Mouse (Mus musculus) thymus, postnatal 4 days (tissue): ENCODE results near the gene Agmo.

Experiments used
- DNase-seq: peaks from one replicate; pipeline ENCODE4 v3.0.0; 2021

Agmo gene

DNA sequence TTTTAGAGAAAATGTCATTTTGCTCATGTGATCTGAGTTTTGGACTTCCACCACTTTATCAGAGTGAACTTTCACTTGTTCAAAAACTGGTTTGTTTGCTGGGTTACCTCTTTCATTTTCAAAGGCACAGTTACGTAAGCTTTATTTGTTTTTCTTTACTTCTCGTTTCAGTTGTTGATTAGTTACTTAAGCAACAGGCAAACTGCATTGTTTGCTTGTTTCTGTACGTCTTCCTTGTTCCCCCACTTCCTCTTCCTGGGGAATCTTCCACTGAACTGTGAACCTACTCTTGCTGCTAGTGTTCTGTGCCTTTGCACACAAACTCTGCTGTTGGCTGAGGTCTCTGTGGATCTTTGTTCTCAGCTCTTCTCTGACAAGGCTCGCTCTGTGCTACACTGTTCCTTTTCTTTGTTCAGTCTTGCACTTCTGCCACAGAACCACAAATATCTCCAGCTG lies at the start of gene Agmo:
TSS of gene Agmo (plus strand) at position 76 of the 456 bp plus-strand sequence.
- no peak for DNase-seq

DNA sequence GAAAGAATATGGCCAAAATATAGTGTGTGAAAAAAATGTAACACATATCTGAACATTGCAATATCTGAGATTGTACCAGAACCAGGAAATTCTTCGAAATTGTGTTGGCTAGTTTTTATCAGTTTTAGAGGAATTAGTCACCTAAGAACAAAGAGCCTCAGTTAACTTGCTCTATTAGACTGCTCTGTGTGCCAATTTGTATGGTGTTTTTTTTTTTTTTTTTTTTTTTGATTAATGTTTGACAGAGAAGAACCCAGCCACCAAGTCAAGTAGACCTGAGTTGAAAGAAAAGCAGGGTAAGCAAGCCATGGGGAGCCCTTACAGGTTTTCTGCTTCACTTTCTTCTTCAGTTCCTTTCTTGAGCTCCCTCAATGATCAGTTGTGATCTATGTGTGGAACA lies 10.3 kb upstream of the Agmo start:
- no peak for DNase-seq

DNA sequence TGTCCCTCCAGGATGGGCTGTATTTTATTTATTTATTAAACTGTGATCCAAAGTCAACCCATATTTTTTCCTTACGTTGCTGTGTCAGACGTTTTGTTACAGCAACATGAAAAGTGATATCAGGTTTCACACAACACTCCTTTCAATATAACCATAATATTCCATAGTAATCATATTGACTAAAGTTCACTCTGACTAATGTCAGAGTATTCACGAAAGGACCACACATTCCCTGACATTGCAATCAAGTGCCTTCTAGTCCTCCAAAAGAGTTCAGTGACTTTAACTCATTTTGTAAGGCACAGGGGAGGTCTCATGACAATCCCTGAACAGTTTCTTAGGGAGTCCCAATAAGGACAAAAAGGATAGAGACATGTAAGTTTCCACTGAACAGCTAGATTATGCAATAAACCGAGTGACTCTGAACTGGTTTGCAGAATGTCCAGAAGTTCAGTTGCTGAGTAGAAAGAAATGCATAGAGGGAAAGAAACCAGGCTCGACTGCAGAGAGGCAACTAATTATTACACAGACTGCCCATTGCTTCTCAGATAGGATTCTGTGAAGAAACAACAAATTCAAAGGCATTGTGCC lies 371 bp upstream of the Agmo start:
- DNase-seq, result no peak

DNA sequence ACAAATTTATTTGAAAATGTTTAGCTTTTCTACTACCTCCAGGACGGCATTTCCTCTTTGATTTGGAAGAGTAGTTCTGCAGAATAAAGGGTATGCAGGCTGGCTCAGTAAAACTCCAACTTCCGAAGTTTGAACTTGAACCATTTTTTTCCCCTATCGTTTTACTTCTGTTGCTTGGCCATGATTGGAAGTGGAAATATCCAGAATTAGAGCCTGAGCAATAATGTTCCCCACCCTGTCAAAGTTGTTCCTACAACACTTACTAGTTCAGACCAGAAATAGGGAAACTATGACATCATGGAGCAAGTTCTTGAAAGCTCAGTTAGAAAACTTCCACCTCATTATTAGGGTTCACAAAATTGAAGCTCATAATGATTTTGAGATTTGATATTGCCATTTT lies 1.0 kb downstream of the Agmo start:
- no peak for DNase-seq

DNA sequence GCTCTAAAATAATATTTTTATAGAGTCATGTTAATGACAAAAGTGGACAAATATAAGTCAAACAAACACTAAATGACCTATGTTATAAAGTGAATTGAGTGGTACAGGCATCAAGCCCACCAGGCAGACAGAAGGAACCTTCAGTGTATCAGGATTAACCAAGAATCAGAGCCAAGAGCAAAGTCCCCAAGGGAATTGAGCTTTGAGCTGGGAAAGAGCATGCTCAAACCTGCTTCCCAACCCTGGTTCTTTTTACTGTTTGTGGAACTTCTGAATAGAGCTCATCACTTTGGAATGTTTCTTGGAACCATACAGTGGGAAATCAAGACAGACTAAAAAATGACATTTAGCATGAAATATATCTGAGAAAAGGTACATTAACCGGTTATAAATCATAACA lies 3.4 kb downstream of the Agmo start:
- no peak for DNase-seq

DNA sequence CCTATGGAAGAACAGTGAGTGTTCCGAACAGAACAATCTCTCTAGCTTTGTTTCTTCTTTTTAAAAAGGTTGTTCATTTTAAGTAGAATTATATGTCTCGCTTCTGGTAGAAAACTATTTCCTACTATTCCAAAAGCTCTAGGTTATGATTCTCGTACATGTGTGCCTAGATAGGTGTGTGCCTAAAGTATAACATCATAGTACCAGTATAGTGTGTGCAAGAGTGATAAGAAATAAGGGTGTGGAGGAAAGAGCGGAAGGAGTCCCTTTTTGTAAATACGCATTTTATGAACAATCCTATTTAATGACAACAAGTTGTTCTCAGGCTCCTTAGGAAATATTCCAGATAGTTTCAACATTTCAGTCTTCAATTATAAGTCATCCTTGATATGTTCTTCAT lies 10.2 kb downstream of the Agmo start:
- DNase-seq, result no peak

DNA sequence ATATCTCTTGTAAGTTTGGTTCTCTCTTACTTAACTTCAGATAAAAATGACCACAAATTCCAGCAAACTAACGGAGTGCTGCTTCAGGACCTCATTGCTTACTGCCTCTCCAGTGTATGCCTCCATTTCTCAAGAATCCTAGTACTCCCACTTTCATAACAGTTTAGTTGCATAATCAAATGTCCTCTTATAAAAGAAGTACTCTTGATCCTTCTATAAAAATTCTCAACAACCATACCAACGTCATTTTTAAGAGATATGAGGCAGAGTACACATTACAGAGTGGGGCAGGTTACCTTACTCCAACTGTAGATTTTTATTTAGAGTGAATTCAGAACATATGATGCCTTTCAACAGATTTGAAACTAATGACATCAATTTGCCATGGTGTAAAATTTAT lies 15.7 kb downstream of the Agmo start:
- DNase-seq, result no peak

DNA sequence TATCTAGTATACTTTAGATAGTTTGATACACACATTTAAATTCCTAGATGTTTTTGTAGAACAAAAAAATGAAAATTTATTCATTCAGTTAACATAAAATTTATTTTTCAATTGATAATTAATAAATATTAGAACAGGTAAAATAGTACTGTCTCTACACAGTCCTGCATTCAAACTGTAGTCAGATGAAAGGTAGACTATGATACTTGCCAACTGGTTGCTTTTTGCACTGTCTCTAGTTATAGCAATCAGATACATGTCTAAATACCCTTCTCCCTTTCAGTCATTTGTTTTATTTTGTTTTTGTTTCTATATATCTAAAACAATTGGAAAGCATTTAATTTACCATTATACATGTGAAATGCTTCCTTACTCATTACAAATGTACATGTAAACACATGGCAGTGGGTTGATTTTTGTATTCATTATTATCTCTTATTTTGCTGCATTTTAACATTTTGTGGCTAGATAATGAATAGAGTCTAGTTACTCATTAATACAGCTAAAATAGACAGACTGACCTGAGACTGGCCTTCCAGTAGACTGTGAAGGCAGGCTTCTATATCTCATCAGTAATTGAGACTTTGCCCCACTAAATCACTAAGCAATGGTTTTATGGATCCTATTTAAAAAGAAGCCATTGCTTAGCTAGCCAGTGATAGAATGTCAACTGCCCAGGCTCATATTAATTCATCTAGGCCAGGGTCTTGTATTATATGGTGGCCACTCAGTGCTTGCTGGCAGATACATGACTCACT lies 18.5 kb downstream of the Agmo start:
- no peak for DNase-seq

DNA sequence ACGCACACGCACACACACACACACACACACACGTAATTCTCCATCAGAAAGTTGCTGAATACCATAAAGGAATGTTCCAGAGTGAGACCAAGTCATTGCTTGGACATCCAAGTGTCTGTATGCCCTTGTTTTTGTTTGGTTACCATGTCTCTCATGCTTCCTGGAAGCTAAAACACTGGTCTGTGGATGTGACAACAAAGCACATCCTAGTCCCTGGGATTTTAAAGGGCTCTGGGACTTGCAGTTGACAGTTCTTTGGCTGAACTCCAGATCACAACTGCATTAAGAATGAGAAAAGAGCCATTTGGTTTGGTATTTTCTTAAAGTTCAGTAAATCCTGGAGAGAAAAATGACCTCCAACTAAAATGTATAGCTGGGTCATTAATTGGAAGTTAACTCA lies 22.2 kb downstream of the Agmo start:
- no peak for DNase-seq

DNA sequence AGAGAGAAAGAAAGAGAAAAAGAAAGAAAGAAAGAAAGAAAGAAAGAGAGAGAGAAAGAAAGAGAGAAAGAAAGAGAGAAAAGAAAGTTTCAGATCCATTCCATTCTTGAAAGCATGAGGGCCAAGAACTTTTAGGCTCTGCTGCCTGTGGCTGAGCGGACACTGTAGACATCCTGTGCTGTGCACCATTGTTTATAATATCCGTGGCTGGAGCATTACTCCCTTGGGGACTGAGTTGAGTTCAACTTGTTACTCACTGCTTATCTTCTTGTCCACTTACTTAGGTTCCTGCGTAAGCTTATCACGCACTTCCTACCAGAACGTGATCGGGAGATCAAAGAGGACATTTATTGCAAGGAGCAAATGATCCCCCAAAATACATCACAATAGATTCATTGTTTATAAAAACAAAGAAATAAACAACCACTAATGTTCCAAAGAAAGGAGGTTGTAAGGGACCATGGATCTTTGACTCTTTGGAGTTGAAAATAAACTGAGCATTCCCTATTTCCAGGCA lies 27.3 kb downstream of the Agmo start:
- no peak for DNase-seq

DNA sequence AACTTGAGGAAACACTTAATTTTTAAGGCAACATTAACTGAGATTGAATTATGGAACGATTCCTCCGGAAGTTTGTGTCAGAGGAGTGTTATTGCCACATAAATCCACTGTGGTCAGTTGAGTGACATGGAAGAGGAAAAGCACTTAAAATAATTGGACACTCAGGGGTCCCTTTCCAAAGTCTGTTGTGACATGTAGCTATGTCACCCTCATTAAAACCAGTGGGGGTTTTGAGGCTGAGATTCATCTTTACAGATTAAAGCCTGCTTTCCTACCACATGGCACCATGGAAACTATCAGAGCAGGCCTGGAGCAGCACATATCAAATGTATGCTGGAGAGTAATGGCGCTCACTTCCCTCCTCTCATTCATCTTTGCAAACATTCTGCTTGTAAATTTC lies 31.2 kb downstream of the Agmo start:
- no peak for DNase-seq

DNA sequence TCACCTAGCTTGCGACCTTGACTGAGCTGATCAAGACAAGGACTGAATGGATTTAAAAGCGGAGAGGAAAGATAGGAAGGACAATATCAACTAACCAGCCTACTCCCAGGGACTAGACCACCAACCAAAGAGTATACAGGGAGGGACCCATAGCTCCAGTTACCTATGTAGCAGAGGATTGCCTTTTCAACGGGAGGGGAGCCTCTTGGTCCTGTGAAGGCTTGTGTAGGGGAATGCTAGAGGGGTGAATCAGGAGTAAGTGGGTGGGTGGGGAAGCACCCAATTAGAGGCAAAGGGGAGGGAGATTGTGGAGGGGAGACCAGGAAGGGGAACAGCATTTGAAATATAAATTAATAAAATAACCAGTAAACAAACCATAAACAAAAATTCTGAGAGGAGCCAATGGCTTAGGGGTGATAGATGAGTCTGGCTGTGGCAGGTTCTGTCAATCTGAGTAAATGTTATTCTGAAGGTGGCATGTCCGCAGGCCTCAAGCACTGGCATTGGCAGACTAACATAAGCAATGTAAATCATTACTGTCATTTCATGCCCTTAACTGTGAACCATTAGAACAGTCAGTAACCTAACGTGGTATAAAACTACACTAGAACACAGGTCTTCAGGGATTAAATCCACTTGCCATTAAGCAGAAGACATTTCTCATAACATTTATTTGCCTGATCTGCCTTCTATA lies 32.7 kb downstream of the Agmo start:
- no peak for DNase-seq

DNA sequence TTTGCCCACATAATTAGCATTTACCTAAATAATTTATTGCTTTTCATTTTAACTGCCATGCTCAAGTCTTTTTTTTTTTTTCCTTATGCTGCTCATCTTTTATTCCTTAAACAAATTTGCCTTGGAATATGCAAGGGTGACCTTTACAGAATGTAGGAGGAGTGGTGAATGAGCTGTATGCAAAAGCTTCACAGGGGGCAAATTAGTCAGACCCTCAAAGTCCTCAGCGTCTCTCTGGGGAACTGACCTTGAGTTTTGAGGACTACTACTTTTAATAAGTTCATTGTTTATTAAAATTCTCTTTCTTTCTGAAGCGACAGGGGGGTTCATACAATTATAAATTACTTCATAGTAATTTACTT lies 33.2 kb downstream of the Agmo start:
- no peak for DNase-seq

DNA sequence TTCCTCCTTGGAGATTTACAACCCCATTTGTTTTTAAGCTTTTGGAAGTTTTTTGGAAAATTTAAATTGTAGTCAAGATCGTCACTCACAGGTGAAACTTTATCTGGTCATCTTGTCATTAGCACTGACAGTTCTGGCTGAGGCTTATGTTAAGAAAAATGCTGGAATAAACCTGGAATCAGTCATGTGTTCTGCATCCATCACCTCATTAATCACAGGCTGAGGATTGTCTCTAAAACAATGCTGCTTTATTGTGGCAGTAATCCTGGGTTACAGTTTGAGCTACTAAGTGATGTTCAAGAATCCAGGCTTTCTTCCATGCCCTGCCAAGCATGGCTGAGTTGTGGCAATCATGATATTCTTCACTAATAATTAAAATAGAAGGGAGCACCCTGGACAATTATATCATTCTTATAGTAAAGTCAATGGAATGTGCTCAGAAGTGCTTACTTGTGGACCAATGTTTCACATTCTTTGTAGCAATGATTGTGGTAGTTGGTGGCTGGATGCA lies 65.6 kb downstream of the Agmo start:
- DNase-seq, result no peak

DNA sequence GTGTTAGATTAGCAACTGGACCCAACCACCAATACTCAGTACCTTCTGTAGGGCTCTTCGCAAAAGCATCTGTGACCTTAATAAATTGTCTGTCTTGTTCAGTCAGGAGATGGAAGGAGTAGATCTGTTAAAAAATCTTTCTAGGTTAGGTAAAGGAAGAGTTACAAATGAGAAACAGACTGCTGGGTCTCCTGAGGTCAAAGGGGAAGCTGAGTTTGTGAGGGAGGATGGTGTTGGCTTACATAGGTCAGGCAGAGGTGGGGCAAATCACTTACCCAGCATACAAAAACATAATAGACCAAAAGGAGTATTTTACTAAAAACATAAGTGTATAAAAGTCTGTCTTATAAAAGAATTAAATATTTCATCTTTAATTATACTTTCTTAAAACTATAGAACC lies 69.3 kb downstream of the Agmo start:
- no peak for DNase-seq

DNA sequence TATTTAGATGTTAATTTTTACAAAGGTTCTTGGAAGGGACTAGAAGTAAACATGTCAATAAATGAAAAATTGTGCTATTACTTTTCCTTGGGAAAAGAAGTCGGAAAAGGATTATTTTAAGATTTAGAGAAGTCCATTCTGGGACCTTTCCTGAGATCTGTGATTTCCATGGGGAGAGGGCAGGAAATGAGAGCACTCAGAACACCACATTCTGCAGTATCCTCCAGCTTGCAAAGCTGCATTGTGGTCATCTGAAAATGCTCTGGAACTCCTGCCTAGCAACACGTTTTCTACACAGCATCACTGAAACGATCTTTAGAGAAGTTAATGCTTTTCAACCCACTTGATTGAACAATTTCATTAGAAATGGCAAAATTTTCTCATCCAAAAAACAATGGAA lies 81.4 kb downstream of the Agmo start:
- DNase-seq, result no peak

DNA sequence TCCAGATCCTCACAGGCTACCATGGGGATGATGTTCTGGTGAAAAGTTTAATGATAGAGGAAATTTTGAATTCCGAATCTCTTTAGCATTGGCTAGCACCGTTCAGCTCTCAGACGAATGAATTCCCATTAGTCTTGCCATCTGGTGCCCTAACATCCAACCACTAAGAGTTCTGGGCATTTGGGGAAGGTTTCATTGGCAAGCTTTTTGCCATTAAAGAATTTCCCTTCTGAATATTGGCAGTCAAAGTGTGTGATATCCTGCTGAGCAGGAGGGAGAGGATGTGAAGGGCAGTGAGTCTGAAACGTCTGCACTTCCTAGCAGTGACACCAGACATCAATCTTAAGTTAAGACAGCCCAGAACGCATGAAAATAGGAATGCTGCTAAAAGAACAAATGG lies 93.5 kb downstream of the Agmo start:
- no peak for DNase-seq

DNA sequence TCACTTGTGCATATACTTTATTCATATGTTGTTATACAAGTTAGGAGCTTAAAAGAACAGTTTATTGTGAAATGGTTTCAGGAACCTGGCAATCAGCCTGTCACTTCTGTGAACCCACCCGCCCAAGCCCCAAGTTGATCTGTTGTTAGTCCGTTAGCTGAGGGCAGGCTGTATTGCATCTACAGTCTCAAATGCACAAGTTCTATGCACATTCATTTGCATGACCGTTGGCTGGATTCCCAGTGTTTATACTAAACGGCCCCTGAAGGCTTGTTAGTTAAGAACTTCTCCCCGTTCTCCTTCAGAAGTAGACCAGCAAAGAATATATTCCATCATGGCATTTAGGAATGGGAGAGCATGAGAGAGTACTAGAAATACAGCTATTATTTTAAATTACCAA lies 102.8 kb downstream of the Agmo start:
- DNase-seq, result no peak

DNA sequence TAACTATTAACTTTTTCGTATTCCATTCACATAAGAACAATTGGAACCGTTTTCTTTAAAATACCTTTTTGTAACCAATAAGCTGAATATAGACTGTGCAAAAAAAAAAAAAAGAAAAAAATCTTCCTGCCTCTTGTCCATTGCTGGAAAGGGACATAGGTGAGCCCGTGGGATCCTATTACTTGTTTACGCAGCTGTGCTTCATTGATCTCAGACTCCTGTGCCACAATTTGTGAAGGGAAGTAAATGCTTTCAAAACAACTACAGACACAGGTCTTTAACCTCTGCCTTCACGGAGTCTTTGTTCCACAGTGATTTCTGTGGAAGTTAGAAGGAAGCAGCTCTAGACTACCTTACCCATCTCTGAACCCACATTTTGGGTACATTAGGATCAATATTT lies 104.3 kb downstream of the Agmo start:
- DNase-seq, result no peak

DNA sequence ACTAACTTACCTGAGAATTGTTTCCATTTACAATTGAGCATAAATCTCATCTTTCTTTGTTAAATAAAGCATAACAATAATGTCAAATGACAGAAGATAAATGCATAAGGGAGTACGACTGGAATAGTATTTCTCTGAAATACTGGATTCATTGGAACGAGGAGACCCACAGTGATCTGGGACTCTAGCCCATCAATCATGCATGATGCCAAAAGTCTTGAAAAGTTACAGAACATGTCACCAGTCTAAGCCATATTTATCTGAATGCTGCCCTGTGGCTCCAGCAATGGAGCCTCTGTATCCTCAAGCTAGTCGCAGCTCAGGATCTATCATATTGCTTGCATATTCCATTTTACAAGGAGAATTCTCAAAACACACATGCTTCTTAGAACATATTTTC lies 150.9 kb downstream of the Agmo start:
- no peak for DNase-seq

DNA sequence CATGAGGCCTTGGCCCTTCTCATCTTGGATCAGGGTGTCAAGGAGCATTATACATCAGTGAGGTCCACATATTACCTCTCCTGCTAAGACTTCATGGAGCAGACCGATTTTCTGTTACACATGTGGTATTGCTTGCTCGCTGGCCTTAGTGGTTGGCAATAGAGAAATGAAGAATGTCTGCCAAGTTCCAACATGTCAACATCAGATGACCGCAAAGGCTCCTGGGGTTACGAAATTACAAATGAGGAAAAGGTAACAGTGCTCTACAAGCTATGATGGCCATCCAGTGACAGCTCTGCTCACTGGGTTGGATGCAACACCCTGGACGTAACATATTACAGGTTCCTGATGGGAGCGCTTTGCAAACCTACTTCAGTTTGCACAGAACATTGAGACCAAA lies 161.1 kb downstream of the Agmo start:
- DNase-seq, result no peak

DNA sequence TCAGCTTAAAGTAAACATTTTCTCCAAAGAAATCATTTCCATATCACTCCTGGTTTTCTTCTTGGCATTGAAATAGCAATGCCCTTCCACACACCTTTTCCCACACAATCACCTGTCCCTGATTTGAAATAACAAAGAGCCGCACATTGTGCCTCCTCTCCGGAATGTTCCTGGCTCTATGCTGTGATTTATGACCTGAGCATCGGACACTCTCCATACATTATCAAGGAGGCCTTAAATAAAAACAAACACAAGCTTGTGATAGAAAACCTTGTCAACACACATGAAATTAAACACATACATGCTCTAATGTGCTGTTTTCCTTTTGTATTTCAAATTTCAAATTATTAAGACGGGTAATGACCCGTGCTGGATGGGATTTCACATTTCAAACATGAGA lies 184.9 kb downstream of the Agmo start:
- DNase-seq, result no peak

DNA sequence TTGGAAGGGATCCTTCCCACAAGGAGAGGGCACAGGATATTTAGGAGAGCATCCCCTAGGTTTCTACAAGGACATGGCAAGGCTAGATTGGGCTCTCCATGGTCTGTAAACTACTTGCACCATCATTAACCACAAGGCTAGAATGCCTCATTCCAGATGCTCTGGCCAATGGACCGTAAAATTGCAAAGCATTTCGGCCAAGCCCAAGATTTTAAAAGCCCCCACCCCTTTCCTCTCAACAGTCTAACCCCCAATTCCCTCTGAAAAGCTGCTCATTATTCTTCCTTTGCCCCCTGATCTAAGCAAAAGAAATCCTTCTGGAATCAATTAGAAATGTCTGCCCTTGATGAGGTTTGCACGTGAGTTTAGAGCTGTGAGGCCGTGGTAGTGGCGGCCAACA lies 185.3 kb downstream of the Agmo start:
- no peak for DNase-seq

DNA sequence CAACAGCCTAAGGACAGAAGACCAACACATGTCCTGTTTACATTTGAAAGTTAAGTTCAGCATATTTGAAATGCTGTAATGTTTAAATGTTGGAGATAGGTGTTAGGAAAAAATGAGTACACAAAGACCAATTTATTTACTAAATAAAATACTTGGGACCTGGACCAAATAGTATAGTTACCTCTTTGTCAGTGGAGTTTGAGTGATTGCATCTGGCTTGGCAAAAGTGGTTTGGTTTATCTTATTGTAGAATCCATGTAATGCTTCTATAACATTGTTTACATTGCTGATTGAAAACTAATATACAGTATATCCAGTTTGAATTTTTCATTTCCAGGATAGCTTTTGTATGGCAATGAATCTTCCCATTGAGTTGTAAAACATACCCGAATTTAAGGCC lies 193.0 kb downstream of the Agmo start:
- no peak for DNase-seq
